ENCODE assay signal across 17 mouse cellular contexts in genomic region chr4:13210782-13211181, GRCm38 (mm10).
DNase-seq lines count a peak whose midpoint lies in the region; ATAC-seq and TF ChIP-seq lines count a peak whose summit lies in the region.
"Had no signal": no experiment of that assay in that cellular context is flagged by ENCODE, and none has a peak within 500 bp of the region (broad histone marks: within the 10 kb centered on the region; RNA-seq: fewer than 3 reads in every experiment).

No protein-coding gene starts in this region.

- peak; percentile 82 to 87; a peak in 3 of 4 replicates for ATAC-seq in hematopoietic stem cell, adult 5-6 weeks (replicated peaks in 1 of 2; ENCODE audit: insufficient read depth in 1 of 2, low FRiP score in 2 of 2, low TSS enrichment in 1 of 2, low read depth in 1 of 2, poor library complexity in 2 of 2, severe bottlenecking in 2 of 2)
- no peak for ATAC-seq in lung, postnatal 0 days
- ATAC-seq: forebrain, embryonic 15.5 days had no signal

- no peak overlapping the region for H3K4me3 ChIP-seq in lung, postnatal 0 days (ENCODE audit: low read depth, low read length)
- H3K4me3 ChIP-seq: embryonic facial prominence, embryonic 12.5 days; forebrain, embryonic 15.5 days; heart, adult 2 months; heart, embryonic 12.5 days; hindbrain, embryonic 15.5 days had no signal

- H3K27me3 ChIP-seq in lung, postnatal 0 days (replicated peaks; ENCODE audit: insufficient read depth, low read length) = no peaks in the 10 kb centered on the region
- H3K27me3 ChIP-seq: embryonic facial prominence, embryonic 12.5 days; forebrain, embryonic 15.5 days; heart, embryonic 12.5 days; hindbrain, embryonic 15.5 days had no signal

- TF ChIP-seq CTCF in lung, postnatal 0 days (IDR thresholded peaks at IDR 0.05) = no peak

- WGBS in lung, postnatal 0 days = 55% methylated on average over 1 of the region's 1 CpGs

- no peak overlapping the region for H3K9ac ChIP-seq in lung, postnatal 0 days (replicated peaks; ENCODE audit: low read depth)
- H3K9ac ChIP-seq: embryonic facial prominence, embryonic 12.5 days; forebrain, embryonic 15.5 days; heart, embryonic 12.5 days; hindbrain, embryonic 15.5 days had no signal

- H3K27ac ChIP-seq in lung, postnatal 0 days (ENCODE audit: low read length) = no peak overlapping the region
- H3K27ac ChIP-seq: embryonic facial prominence, embryonic 12.5 days; forebrain, embryonic 15.5 days; heart, adult 2 months; hindbrain, embryonic 15.5 days had no signal

- no peak for TF ChIP-seq EP300 in lung, postnatal 0 days (IDR thresholded peaks at IDR 0.05)

- H3K4me1 ChIP-seq in lung, postnatal 0 days (ENCODE audit: insufficient read depth, low read depth, low read length) = no peaks in the 10 kb centered on the region

- no peaks in the 10 kb centered on the region for H3K36me3 ChIP-seq in lung, postnatal 0 days (ENCODE audit: insufficient read depth, low read length)
- H3K36me3 ChIP-seq: embryonic facial prominence, embryonic 12.5 days; forebrain, embryonic 15.5 days; heart, embryonic 12.5 days; hindbrain, embryonic 15.5 days had no signal

- H3K4me2 ChIP-seq in lung, postnatal 0 days (replicated peaks; ENCODE audit: low read depth, low read length) = no peak overlapping the region
- H3K4me2 ChIP-seq: embryonic facial prominence, embryonic 12.5 days; forebrain, embryonic 15.5 days; heart, embryonic 12.5 days; hindbrain, embryonic 15.5 days had no signal

- H3K9me3 ChIP-seq in lung, postnatal 0 days (ENCODE audit: low read length) = no peaks in the 10 kb centered on the region
- H3K9me3 ChIP-seq: embryonic facial prominence, embryonic 12.5 days; forebrain, embryonic 15.5 days; heart, embryonic 12.5 days; hindbrain, embryonic 15.5 days had no signal

- peak; percentile 22 for DNase-seq in spleen, postnatal 36 days (ENCODE audit: low spot score in 2 of 2)
- no peak for DNase-seq in spleen, adult 18-20 months
- DNase-seq in retina, postnatal 1 day = peak; percentile 58
- DNase-seq in frontal cortex, postnatal 25 days (ENCODE audit: low spot score in 2 of 2) = no peak
- DNase-seq in urinary bladder, adult 18-20 months (ENCODE audit: low spot score in 2 of 2) = no peak
- DNase-seq in lung, postnatal 0 days (ENCODE audit: low spot score) = no peak
- DNase-seq: adrenal gland, adult 2 months; adrenal gland, postnatal 25 days; cerebellum, adult 2 months; cerebellum, postnatal 10 days; gastrocnemius, postnatal 10 days; heart, adult 2 months had no signal

Comparison
In these comparisons a context has a peak if more than half of its experiments do, and no peak if none do; other contexts are left out.
1. DNase-seq: peak in spleen, postnatal 36 days (2 of 2) and retina, postnatal 1 day (single experiment); none in spleen, adult 18-20 months (0 of 2), frontal cortex, postnatal 25 days (0 of 2), urinary bladder, adult 18-20 months (0 of 2) and lung, postnatal 0 days (single experiment).